Mouse (Mus musculus): ENCODE measurements around the gene Galk2.

GRCm38 (mm10) chr2:125870159-125870558, 11.2 kb downstream of the Galk2 start:
- no peak for TF ChIP-seq CTCF (IDR thresholded peaks at IDR 0.05; ENCODE audit: low read depth, low read length)
- no peak for TF ChIP-seq GATA2 (IDR thresholded peaks at IDR 0.05; ENCODE audit: borderline replicate concordance, low read depth, low read length)
- TF ChIP-seq TAL1 (conservative IDR thresholded peaks at IDR 0.05; ENCODE audit: low read depth, low read length), result no peak
- no peak for TF ChIP-seq GATA1 (IDR thresholded peaks at IDR 0.05; ENCODE audit: borderline replicate concordance, low read length)
